Mouse (Mus musculus) neural tube, embryonic 13.5 days (tissue): ENCODE data around the gene Alyref. TPM values are rescaled to one million over a fixed set of nuclear protein-coding genes. Genes with fewer than 3 reads are reported as not detected.

ENCODE experiments used
- ATAC-seq: fragments of 200-750 bp; cut with Nextera tagmentation; 2 replicates; pipeline ENCODE4 v1.8.0; 2017; ENCODE audit warnings: low read depth, mild to moderate bottlenecking, moderate TSS enrichment, moderate library complexity
- H3K27ac ChIP-seq: fragments of 300-500 bp; sonication (generic); replicated peaks from 2 replicates; pipeline ENCODE4 v1.5.1; 2015; ENCODE audit warnings: moderate library complexity, mild to moderate bottlenecking, inconsistent platforms
- H3K27me3 ChIP-seq: fragments of 300-500 bp; sonication (generic); 2 replicates; pipeline ENCODE4 v1.6.1; 2015; ENCODE audit warnings: mild to moderate bottlenecking, inconsistent platforms
- H3K36me3 ChIP-seq: fragments of 300-500 bp; sonication (generic); 2 replicates; pipeline ENCODE4 v1.6.1; 2015; ENCODE audit warnings: mild to moderate bottlenecking, inconsistent platforms
- H3K4me1 ChIP-seq: fragments of 300-500 bp; sonication (generic); replicated peaks from 2 replicates; pipeline ENCODE4 v1.6.1; 2015; ENCODE audit warnings: inconsistent platforms
- H3K4me2 ChIP-seq: fragments of 300-500 bp; sonication (generic); 2 replicates; pipeline ENCODE4 v1.6.1; 2015; ENCODE audit warnings: inconsistent platforms, mild to moderate bottlenecking, moderate library complexity
- H3K4me3 ChIP-seq: fragments of 300-500 bp; sonication (generic); 2 replicates; pipeline ENCODE4 v1.5.1; 2015; ENCODE audit warnings: mild to moderate bottlenecking, inconsistent platforms
- H3K9ac ChIP-seq: fragments of 300-500 bp; sonication (generic); 2 replicates; pipeline ENCODE4 v1.6.1; 2015; ENCODE audit warnings: moderate library complexity, mild to moderate bottlenecking, inconsistent platforms
- H3K9me3 ChIP-seq: fragments of 300-500 bp; sonication (generic); 2 replicates; pipeline ENCODE4 v1.6.1; 2016; ENCODE audit warnings: inconsistent platforms
- WGBS: fragments of 180-500 bp; shearing (Covaris S2); methylation state at CpG from one replicate; pipeline ENCODE4 v1.1.7; 2015; 5-methylcytosine and 5-hydroxymethylcytosine counted together
- polyA plus RNA-seq: library from polyadenylated mRNA; unstranded; fragments of >200 nt; fragmentation: Nextera tagmentation; extraction: Ambion mirVana; gene quantifications from 2 replicates; pipeline ENCODE4 v1.2.1, GENCODE M21; 2015

Alyref gene
- polyA plus RNA-seq, 1 experiment from 2014 or later = 292 TPM

- WGBS = 66% methylated on average over 4 of the region's 4 CpGs
- Histone ChIP-seq H3K27me3 (no peaks in the 10 kb centered on the region), H3K9me3 (no peaks in the 10 kb centered on the region), H3K4me2 (peak overlapping the region; percentile 95), H3K4me1 (peaks cover 35% of the 10 kb centered on the region), H3K9ac (peak overlapping the region; percentile 96), H3K27ac (peak overlapping the region; percentile 88), H3K36me3 (peaks cover 24% of the 10 kb centered on the region), H3K4me3 (peak overlapping the region; percentile 92)
- no peak for ATAC-seq
These were observed 33.7 kb upstream of the Alyref start for GRCm38 (mm10) chr11:120631726-120632448.

- H3K4me3 ChIP-seq = peak overlapping the region; percentile 92
- no peak for ATAC-seq
These were observed 32.9 kb upstream of the Alyref start for GRCm38 (mm10) chr11:120630881-120631725.

GRCm38 (mm10) chr11:120630401-120630871 is 32.3 kb upstream of the Alyref start:
- no peak for ATAC-seq
- H3K4me1 ChIP-seq = peaks cover 39% of the 10 kb centered on the region
- H3K4me3 ChIP-seq = peak overlapping the region; percentile 4; the same call in 1 of the 2 replicates
- peaks cover 28% of the 10 kb centered on the region for H3K36me3 ChIP-seq
- H3K9me3 ChIP-seq = no peaks in the 10 kb centered on the region
- peak overlapping the region; percentile 47 for H3K27ac ChIP-seq
- peak overlapping the region; percentile 96 for H3K9ac ChIP-seq
- H3K4me2 ChIP-seq = peak overlapping the region; percentile 35
- no peaks in the 10 kb centered on the region for H3K27me3 ChIP-seq
- WGBS = 43% methylated on average over 5 of the region's 5 CpGs

More at GRCm38 (mm10) chr11:120630881-120631725, 32.9 kb upstream of the Alyref start:
- Histone ChIP-seq H3K9me3 (no peaks in the 10 kb centered on the region), H3K4me1 (peaks cover 35% of the 10 kb centered on the region), H3K27me3 (no peaks in the 10 kb centered on the region), H3K27ac (peak overlapping the region; percentile 47; the same call in 1 of the 2 replicates), H3K4me2 (peak overlapping the region; percentile 95), H3K9ac (peak overlapping the region; percentile 96), H3K36me3 (peaks cover 28% of the 10 kb centered on the region)
- WGBS = 65% methylated on average over 7 of the region's 7 CpGs

GRCm38 (mm10) chr11:120629911-120630310 is 31.7 kb upstream of the Alyref start:
- Histone ChIP-seq H3K27ac (peak overlapping the region; percentile 47), H3K4me1 (peaks cover 44% of the 10 kb centered on the region), H3K4me3 (peak overlapping the region; percentile 4), H3K4me2 (peak overlapping the region; percentile 35), H3K9ac (peak overlapping the region; percentile 96), H3K36me3 (peaks cover 28% of the 10 kb centered on the region), H3K27me3 (no peaks in the 10 kb centered on the region), H3K9me3 (no peaks in the 10 kb centered on the region)
- WGBS = 30% methylated on average over 7 of the region's 7 CpGs
- no peak for ATAC-seq

GRCm38 (mm10) chr11:120629341-120629730 is 31.2 kb upstream of the Alyref start:
- WGBS = 79% methylated on average over 23 of the region's 23 CpGs
- Histone ChIP-seq H3K4me3 (peak overlapping the region; percentile 4; the same call in 1 of the 2 replicates), H3K9ac (no peak overlapping the region), H3K9me3 (no peaks in the 10 kb centered on the region), H3K4me2 (peak overlapping the region; percentile 35; the same call in 1 of the 2 replicates), H3K27me3 (no peaks in the 10 kb centered on the region), H3K36me3 (peaks cover 28% of the 10 kb centered on the region), H3K4me1 (peaks cover 45% of the 10 kb centered on the region), H3K27ac (peak overlapping the region; percentile 47; the same call in 1 of the 2 replicates)
- no peak for ATAC-seq

- H3K36me3 ChIP-seq = peaks cover 28% of the 10 kb centered on the region
- 0 out of 2 replicates have a peak overlapping the region, but pooled peaks have one; percentile 35 for H3K4me2 ChIP-seq
- no peak overlapping the region for H3K4me3 ChIP-seq
- WGBS = 96% methylated on average over 23 of the region's 23 CpGs
- H3K27ac ChIP-seq = no peak overlapping the region
- H3K4me1 ChIP-seq = peaks cover 50% of the 10 kb centered on the region
- no peaks in the 10 kb centered on the region for H3K27me3 ChIP-seq
- ATAC-seq = no peak
- H3K9ac ChIP-seq = no peak overlapping the region
- no peaks in the 10 kb centered on the region for H3K9me3 ChIP-seq
These were observed 30.6 kb upstream of the Alyref start for GRCm38 (mm10) chr11:120628601-120629340.

- Histone ChIP-seq H3K9ac (no peak overlapping the region), H3K4me1 (peaks cover 56% of the 10 kb centered on the region), H3K27ac (no peak overlapping the region), H3K36me3 (peaks cover 36% of the 10 kb centered on the region), H3K27me3 (no peaks in the 10 kb centered on the region), H3K4me2 (no peak overlapping the region), H3K4me3 (no peak overlapping the region), H3K9me3 (no peaks in the 10 kb centered on the region)
- ATAC-seq = no peak
- 81% methylated on average over 22 of the region's 22 CpGs for WGBS
These were observed 29.5 kb upstream of the Alyref start for GRCm38 (mm10) chr11:120627468-120628300.

GRCm38 (mm10) chr11:120626785-120627467 is 28.8 kb upstream of the Alyref start:
- H3K4me1 ChIP-seq = peaks cover 48% of the 10 kb centered on the region
- H3K9me3 ChIP-seq = no peaks in the 10 kb centered on the region
- H3K4me2 ChIP-seq = no peak overlapping the region
- no peak overlapping the region for H3K27ac ChIP-seq
- H3K4me3 ChIP-seq = no peak overlapping the region
- H3K36me3 ChIP-seq = peaks cover 43% of the 10 kb centered on the region
- 91% methylated on average over 11 of the region's 11 CpGs for WGBS
- no peaks in the 10 kb centered on the region for H3K27me3 ChIP-seq
- no peak for ATAC-seq
- no peak overlapping the region for H3K9ac ChIP-seq

GRCm38 (mm10) chr11:120625152-120625775 is 27.1 kb upstream of the Alyref start, which contains the start of gene Sirt7:
Gene Sirt7 (minus strand): TSS chr11:120625240.
- Histone ChIP-seq H3K9ac (peak within 1 kb of the TSS; percentile 89), H3K4me3 (peak within 1 kb of the TSS; percentile 99), H3K4me2 (peak within 1 kb of the TSS; percentile 99), H3K27ac (peak within 1 kb of the TSS; percentile 87), H3K27me3 (no peaks in the 10 kb centered on the region), H3K36me3 (peaks cover 60% of the 10 kb centered on the region), H3K9me3 (no peaks in the 10 kb centered on the region), H3K4me1 (peaks cover 32% of the 10 kb centered on the region)
- peak; percentile 45 for ATAC-seq
- 17% methylated on average over 5 of the region's 5 CpGs for WGBS

GRCm38 (mm10) chr11:120624680-120625111 is 26.5 kb upstream of the Alyref start:
- peak; percentile 85 for ATAC-seq
- H3K4me2 ChIP-seq = peak overlapping the region; percentile 99
- H3K4me1 ChIP-seq = peaks cover 26% of the 10 kb centered on the region
- H3K4me3 ChIP-seq = peak overlapping the region; percentile 99
- H3K36me3 ChIP-seq = peaks cover 66% of the 10 kb centered on the region
- under 1% methylated on average over 47 of the region's 53 CpGs for WGBS
- no peaks in the 10 kb centered on the region for H3K27me3 ChIP-seq
- no peaks in the 10 kb centered on the region for H3K9me3 ChIP-seq
- peak overlapping the region; percentile 89 for H3K9ac ChIP-seq
- H3K27ac ChIP-seq = peak overlapping the region; percentile 87
